Mouse (Mus musculus) forebrain, embryonic 13.5 days (tissue): ENCODE results near the gene Slit3. TPM values are rescaled to one million over a fixed set of nuclear protein-coding genes. Genes with fewer than 3 reads are reported as not detected.

Source experiments
- ATAC-seq: fragments of 200-750 bp; cut with Nextera tagmentation; 2 replicates; pipeline ENCODE4 v1.8.0; 2017
- H3K27ac ChIP-seq: fragments of 300-500 bp; sonication (generic); 2 replicates; pipeline ENCODE4 v1.5.1; 2015; ENCODE audit warnings: inconsistent platforms, mild to moderate bottlenecking, moderate library complexity
- H3K27me3 ChIP-seq: fragments of 300-500 bp; sonication (generic); 2 replicates; pipeline ENCODE4 v1.6.1; 2015; ENCODE audit warnings: mild to moderate bottlenecking, inconsistent platforms
- H3K36me3 ChIP-seq: fragments of 300-500 bp; sonication (generic); 2 replicates; pipeline ENCODE4 v1.6.1; 2015; ENCODE audit warnings: mild to moderate bottlenecking, inconsistent platforms; ENCODE audit not compliant: poor library complexity, severe bottlenecking
- H3K4me1 ChIP-seq: fragments of 300-500 bp; sonication (generic); 2 replicates; pipeline ENCODE4 v1.6.1; 2015; ENCODE audit warnings: inconsistent platforms
- H3K4me2 ChIP-seq: fragments of 300-500 bp; sonication (generic); 2 replicates; pipeline ENCODE4 v1.6.1; 2015; ENCODE audit warnings: inconsistent platforms, mild to moderate bottlenecking, moderate library complexity
- H3K4me3 ChIP-seq: fragments of 300-500 bp; sonication (generic); 2 replicates; pipeline ENCODE4 v1.5.1; 2015; ENCODE audit warnings: mild to moderate bottlenecking, inconsistent platforms
- H3K9ac ChIP-seq: fragments of 300-500 bp; sonication (generic); 2 replicates; pipeline ENCODE4 v1.6.1; 2015; ENCODE audit warnings: mild to moderate bottlenecking, inconsistent platforms
- H3K9me3 ChIP-seq: fragments of 300-500 bp; sonication (generic); replicated peaks from 2 replicates; pipeline ENCODE4 v1.6.1; 2016; ENCODE audit warnings: inconsistent platforms
- WGBS: fragments of 180-500 bp; shearing (Covaris S2); methylation state at CpG from one replicate; pipeline ENCODE4 v1.1.7; 2015; 5-methylcytosine and 5-hydroxymethylcytosine counted together
- polyA plus RNA-seq: library from polyadenylated mRNA; unstranded; fragments of >200 nt; fragmentation: Nextera tagmentation; extraction: Ambion mirVana; gene quantifications from 2 replicates; pipeline ENCODE4 v1.2.1, GENCODE M21; 2015

The Slit3 gene
- polyA plus RNA-seq, 1 experiment from 2014 or later, result 2.6 TPM

DNA sequence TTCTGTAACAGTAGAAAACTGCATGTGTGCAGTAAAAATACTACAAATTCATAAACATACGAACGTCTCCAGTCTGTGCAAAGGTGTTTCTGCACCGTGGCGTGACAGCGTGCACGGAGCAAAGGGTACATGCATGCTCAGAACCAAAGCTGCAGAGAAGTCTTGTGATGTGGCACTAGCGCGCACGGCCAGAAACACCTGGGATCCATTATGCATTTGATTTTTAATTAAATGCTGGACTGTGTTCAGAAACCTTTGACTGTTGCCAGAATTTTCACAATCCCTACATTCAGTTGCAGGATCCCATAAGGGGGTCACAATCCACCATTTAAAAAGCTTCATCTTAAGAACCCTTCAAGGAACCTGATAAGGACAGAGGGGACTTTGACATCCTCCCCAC is 553.2 kb downstream of the Slit3 start:
- Histone ChIP-seq H3K27ac (no peak overlapping the region), H3K4me1 (no peaks in the 10 kb centered on the region), H3K4me2 (no peak overlapping the region), H3K4me3 (no peak overlapping the region), H3K9me3 (no peaks in the 10 kb centered on the region), H3K27me3 (peaks cover 19% of the 10 kb centered on the region), H3K36me3 (no peaks in the 10 kb centered on the region), H3K9ac (no peak overlapping the region)
- ATAC-seq, result no peak
- 93% methylated on average over 9 of the region's 9 CpGs for WGBS

DNA sequence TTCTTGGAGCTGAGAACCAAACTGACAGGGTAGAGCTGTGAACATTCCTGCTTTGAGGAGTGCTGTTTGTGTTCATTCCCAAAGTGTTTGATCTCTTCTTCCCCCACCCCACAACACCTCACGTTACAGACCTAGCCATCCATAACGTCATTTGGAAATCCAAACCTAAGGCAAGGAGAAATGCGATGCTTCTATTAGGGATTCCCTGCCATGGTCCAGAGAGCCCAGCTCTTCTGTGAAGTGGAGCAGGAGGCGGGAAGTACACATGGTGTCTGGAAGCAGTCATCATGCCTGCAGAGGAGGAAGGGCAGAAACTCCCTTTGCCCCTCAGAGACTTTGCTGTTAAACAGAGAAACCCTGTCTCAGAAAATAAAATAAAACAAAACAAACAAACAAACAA is 555.7 kb downstream of the Slit3 start:
- no peak for ATAC-seq
- H3K4me3 ChIP-seq, result no peak overlapping the region
- no peak overlapping the region for H3K9ac ChIP-seq
- no peaks in the 10 kb centered on the region for H3K9me3 ChIP-seq
- WGBS, result 68% methylated on average over 4 of the region's 4 CpGs
- H3K36me3 ChIP-seq, result no peaks in the 10 kb centered on the region
- no peaks in the 10 kb centered on the region; the same call in none of the 2 replicates for H3K27me3 ChIP-seq
- H3K4me2 ChIP-seq, result no peak overlapping the region
- no peak overlapping the region for H3K27ac ChIP-seq
- no peaks in the 10 kb centered on the region for H3K4me1 ChIP-seq

GRCm38 (mm10) chr11:35679976-35680375 is 559.0 kb downstream of the Slit3 start:
- Histone ChIP-seq H3K27me3 (no peaks in the 10 kb centered on the region; the same call in none of the 2 replicates), H3K4me3 (no peak overlapping the region), H3K36me3 (no peaks in the 10 kb centered on the region), H3K9me3 (no peaks in the 10 kb centered on the region), H3K4me1 (no peaks in the 10 kb centered on the region), H3K9ac (no peak overlapping the region), H3K4me2 (no peak overlapping the region), H3K27ac (no peak overlapping the region)
- 86% methylated on average over 5 of the region's 5 CpGs for whole genome bisulfite sequencing
- ATAC-seq, result no peak

- no peak overlapping the region for H3K27ac ChIP-seq
- H3K27me3 ChIP-seq, result peaks cover 16% of the 10 kb centered on the region; the same call in 1 of the 2 replicates
- no peaks in the 10 kb centered on the region for H3K4me1 ChIP-seq
- WGBS, result 86% methylated on average over 6 of the region's 6 CpGs
- H3K4me3 ChIP-seq, result no peak overlapping the region
- ATAC-seq, result no peak
- no peaks in the 10 kb centered on the region; the same call in 1 of the 2 replicates for H3K9me3 ChIP-seq
- H3K4me2 ChIP-seq, result no peak overlapping the region
- no peaks in the 10 kb centered on the region for H3K36me3 ChIP-seq
- no peak overlapping the region for H3K9ac ChIP-seq
Observed at GRCm38 (mm10) chr11:35687316-35687715, 566.3 kb downstream of the Slit3 start.

- ATAC-seq, result no peak
- H3K36me3 ChIP-seq, result no peaks in the 10 kb centered on the region
- WGBS, result 62% methylated on average over 7 of the region's 7 CpGs
- no peak overlapping the region for H3K4me2 ChIP-seq
- H3K4me3 ChIP-seq, result no peak overlapping the region
- H3K9me3 ChIP-seq, result no peaks in the 10 kb centered on the region; the same call in 1 of the 2 replicates
- no peak overlapping the region for H3K9ac ChIP-seq
- H3K27ac ChIP-seq, result no peak overlapping the region
- peaks cover 42% of the 10 kb centered on the region for H3K27me3 ChIP-seq
- no peaks in the 10 kb centered on the region for H3K4me1 ChIP-seq
Observed at GRCm38 (mm10) chr11:35690515-35691281, 569.7 kb downstream of the Slit3 start.

DNA sequence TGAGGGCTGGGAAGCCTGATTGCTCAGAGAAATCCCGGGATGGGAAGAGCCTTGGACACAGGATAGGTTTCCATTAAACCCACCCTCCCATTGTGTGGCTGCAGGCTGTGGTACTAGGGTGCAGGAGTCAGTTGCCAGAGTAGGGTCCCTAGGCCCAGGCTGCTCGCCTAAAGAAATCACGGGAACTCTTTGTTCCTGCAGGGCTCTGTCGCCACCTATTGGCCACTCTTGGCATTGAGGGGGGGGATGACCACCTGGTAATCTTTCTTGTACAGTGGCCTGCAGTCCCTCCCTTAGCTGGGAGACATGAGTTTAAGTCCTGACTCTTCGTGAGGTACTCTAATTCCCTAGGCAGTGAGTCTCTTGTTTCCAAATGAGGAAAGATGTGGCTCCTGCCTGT is 572.1 kb downstream of the Slit3 start:
- 9% methylated on average over 5 of the region's 5 CpGs for WGBS
- Histone ChIP-seq H3K4me1 (no peaks in the 10 kb centered on the region), H3K4me3 (no peak overlapping the region), H3K27ac (no peak overlapping the region), H3K9me3 (no peaks in the 10 kb centered on the region; the same call in 1 of the 2 replicates), H3K9ac (no peak overlapping the region), H3K4me2 (no peak overlapping the region), H3K36me3 (no peaks in the 10 kb centered on the region), H3K27me3 (peaks cover 36% of the 10 kb centered on the region)
- peak; percentile 59 for ATAC-seq

GRCm38 (mm10) chr11:35693625-35694024 is 572.6 kb downstream of the Slit3 start:
- WGBS, result 75% methylated on average over 7 of the region's 7 CpGs
- Histone ChIP-seq H3K9ac (no peak overlapping the region), H3K4me3 (no peak overlapping the region), H3K36me3 (no peaks in the 10 kb centered on the region), H3K27ac (no peak overlapping the region), H3K4me1 (no peaks in the 10 kb centered on the region), H3K4me2 (no peak overlapping the region), H3K9me3 (no peaks in the 10 kb centered on the region; the same call in 1 of the 2 replicates), H3K27me3 (peaks cover 36% of the 10 kb centered on the region)
- no peak for ATAC-seq

DNA sequence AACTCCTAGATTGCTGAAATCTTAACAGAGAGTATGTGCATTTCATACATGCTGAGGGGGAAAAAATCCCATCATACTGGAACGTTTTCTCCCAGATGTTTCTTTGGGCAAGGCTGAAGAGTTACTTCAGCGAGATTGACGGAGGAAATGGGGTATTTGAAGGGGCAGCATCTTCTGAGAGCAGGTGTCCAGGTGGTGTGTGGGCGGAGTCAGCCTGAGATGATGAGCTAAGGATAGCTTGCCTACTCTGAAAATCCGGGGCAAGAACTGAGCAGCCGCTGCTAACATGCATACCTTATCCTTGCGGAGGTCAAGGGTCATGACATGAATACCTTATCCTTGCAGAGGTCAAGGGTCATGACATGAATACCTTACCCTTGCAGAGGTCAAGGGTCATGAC is 576.5 kb downstream of the Slit3 start:
- H3K9me3 ChIP-seq, result no peaks in the 10 kb centered on the region
- H3K4me1 ChIP-seq, result no peaks in the 10 kb centered on the region
- 88% methylated on average over 7 of the region's 7 CpGs for WGBS
- H3K27me3 ChIP-seq, result peaks cover 25% of the 10 kb centered on the region
- no peak for ATAC-seq
- H3K4me2 ChIP-seq, result no peak overlapping the region
- H3K36me3 ChIP-seq, result no peaks in the 10 kb centered on the region
- H3K27ac ChIP-seq, result no peak overlapping the region
- no peak overlapping the region for H3K9ac ChIP-seq
- no peak overlapping the region for H3K4me3 ChIP-seq

DNA sequence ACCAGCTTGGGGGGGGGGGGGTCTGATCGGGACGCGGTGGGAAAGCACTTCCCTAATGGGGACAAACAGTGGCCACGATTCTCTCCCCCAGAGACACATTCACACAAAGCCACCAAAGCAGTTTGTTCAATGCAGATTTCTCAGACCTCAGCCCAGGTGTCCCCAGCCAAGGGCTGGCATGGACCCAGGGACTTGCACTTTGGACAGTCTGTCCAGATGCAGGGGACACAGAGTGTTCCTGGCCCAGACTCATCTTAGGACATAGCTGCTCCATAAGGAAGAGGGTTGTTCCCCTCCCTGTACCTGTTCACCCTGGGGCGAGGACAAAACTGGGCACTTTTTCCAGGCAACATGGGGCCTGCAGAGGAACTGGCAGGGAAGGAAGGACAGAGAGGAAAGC is 577.9 kb downstream of the Slit3 start:
- ATAC-seq, result no peak
- no peak overlapping the region for H3K27ac ChIP-seq
- H3K36me3 ChIP-seq, result 0 out of 2 replicates have a peak, but pooled peaks cover 2% of the 10 kb centered on the region
- no peak overlapping the region for H3K4me2 ChIP-seq
- H3K4me3 ChIP-seq, result no peak overlapping the region
- WGBS, result 93% methylated on average over 5 of the region's 5 CpGs
- 0 out of 2 replicates have a peak, but pooled peaks cover 6% of the 10 kb centered on the region for H3K9me3 ChIP-seq
- peaks cover 13% of the 10 kb centered on the region; the same call in 1 of the 2 replicates for H3K27me3 ChIP-seq
- H3K9ac ChIP-seq, result no peak overlapping the region
- H3K4me1 ChIP-seq, result no peaks in the 10 kb centered on the region

DNA sequence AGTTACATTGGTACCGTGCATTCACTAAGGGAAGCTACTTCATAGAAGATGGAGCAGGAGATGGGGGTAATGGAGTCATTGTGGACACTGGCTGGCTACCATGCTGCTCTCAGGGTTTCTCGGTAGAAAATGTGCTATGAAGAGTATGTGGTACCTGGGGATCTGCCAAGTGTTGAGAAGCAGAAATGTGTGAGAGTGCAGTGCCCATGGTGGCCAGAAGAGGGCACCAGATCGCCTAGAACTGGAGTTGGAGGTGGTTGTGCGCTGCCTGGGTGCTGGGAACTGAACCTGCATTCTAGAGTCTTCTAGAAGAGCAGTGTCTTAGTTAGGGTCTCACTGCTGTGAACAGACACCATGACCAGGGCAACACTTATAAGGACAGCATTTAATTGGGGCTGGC is 582.4 kb downstream of the Slit3 start:
- H3K4me3 ChIP-seq, result no peak overlapping the region
- no peak overlapping the region for H3K9ac ChIP-seq
- H3K9me3 ChIP-seq, result 0 out of 2 replicates have a peak, but pooled peaks cover 12% of the 10 kb centered on the region
- no peaks in the 10 kb centered on the region for H3K27me3 ChIP-seq
- no peak for ATAC-seq
- WGBS, result 75% methylated on average over 4 of the region's 4 CpGs
- 0 out of 2 replicates have a peak, but pooled peaks cover 2% of the 10 kb centered on the region for H3K36me3 ChIP-seq
- no peaks in the 10 kb centered on the region for H3K4me1 ChIP-seq
- no peak overlapping the region for H3K4me2 ChIP-seq
- no peak overlapping the region for H3K27ac ChIP-seq

GRCm38 (mm10) chr11:35704381-35704780 is 583.4 kb downstream of the Slit3 start:
- Histone ChIP-seq H3K9me3 (0 out of 2 replicates have a peak, but pooled peaks cover 12% of the 10 kb centered on the region), H3K36me3 (0 out of 2 replicates have a peak, but pooled peaks cover 2% of the 10 kb centered on the region)
- ATAC-seq, result no peak

GRCm38 (mm10) chr11:35704927-35705326 is 583.9 kb downstream of the Slit3 start:
- Histone ChIP-seq H3K4me1 (no peaks in the 10 kb centered on the region), H3K27me3 (no peaks in the 10 kb centered on the region), H3K4me3 (no peak overlapping the region), H3K4me2 (no peak overlapping the region), H3K36me3 (0 out of 2 replicates have a peak, but pooled peaks cover 2% of the 10 kb centered on the region), H3K9me3 (0 out of 2 replicates have a peak, but pooled peaks cover 12% of the 10 kb centered on the region), H3K27ac (no peak overlapping the region), H3K9ac (no peak overlapping the region)
- ATAC-seq, result no peak
- 97% methylated on average over 5 of the region's 5 CpGs for WGBS

More at GRCm38 (mm10) chr11:35704381-35704780, 583.4 kb downstream of the Slit3 start:
- WGBS, result 97% methylated on average over 13 of the region's 13 CpGs
- no peak overlapping the region for H3K27ac ChIP-seq
- no peaks in the 10 kb centered on the region for H3K4me1 ChIP-seq
- no peak overlapping the region for H3K4me2 ChIP-seq
- H3K9ac ChIP-seq, result no peak overlapping the region
- no peaks in the 10 kb centered on the region for H3K27me3 ChIP-seq
- no peak overlapping the region for H3K4me3 ChIP-seq
